Mouse (Mus musculus): ENCODE measurements around the gene Tssk1. TPM values are rescaled to one million over a fixed set of nuclear protein-coding genes. Genes with fewer than 3 reads are reported as not detected.

The Tssk1 gene
- polyA plus RNA-seq (2012; rRNA removed) = not detected in 2 replicates
- polyA plus RNA-seq (2014; fragmentation: Nextera tagmentation; extraction: Ambion mirVana) = not detected in 2 replicates

DNA sequence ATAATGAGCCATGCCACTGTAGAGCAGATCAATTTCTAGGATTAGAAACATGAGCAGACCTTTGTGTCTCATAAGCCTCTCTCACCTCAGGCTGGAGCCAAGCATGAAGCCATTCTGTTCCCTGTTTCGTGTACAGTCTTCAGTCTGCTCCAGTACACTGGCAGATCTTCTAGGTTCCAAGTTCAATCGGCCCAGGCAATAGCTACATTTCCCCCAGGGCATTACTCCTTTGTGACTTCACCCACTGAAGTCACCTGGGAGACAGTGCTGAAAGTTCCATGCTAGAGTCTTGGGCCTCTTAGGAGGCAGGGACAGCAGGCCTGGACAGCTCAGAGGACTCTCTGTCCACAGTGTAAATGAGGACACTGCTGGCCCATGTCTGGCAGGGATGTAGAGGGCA lies at the start of gene Tssk1:
Tssk1 (plus strand) TSS at position 301 of the 400 bp plus-strand sequence.
- ATAC-seq (ENCODE audit: insufficient read depth) = no peak
- WGBS (ENCODE audit: insufficient replicate concordance) = 65% methylated on average over 2 of the region's 2 CpGs

DNA sequence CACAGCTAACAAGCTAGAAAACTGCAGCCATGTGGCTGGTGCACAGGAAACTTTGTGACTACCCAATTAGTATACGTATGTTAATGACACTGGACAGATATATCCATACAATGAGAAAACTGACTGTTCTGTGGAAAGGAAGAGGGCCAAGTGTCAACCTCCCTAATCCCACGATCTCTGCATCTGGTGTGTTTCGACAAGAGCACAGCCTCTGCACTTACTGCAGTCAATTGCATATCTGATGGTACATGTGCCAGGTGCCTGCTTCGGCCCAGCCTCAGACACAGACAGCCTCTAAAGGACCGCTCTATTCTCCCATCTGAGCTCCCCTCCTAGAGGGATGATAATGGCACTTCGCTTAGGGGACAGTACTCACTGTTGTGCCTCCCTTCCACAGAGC lies 45.6 kb upstream of the Tssk1 start:
- Histone ChIP-seq H3K4me3 (ENCODE audit: insufficient read depth in 1 of 2, low read depth in 2 of 2, low read length in 2 of 2) (no peak overlapping the region), H3K27ac (no peak overlapping the region), H3K4me1 (replicated peaks; ENCODE audit: control insufficient read depth in 2 of 2, insufficient read depth in 2 of 2, low read length in 1 of 2) (no peaks in the 10 kb centered on the region), H3K9ac (replicated peaks) (no peak overlapping the region), H3K9me3 (ENCODE audit: control insufficient read depth, low read length) (no peaks in the 10 kb centered on the region), H3K36me3 (replicated peaks; ENCODE audit: control insufficient read depth, insufficient read depth, low read depth) (peaks cover 28% of the 10 kb centered on the region), H3K4me2 (ENCODE audit: low read depth) (no peak overlapping the region), H3K27me3 (ENCODE audit: control insufficient read depth, insufficient read depth, low read length) (no peaks in the 10 kb centered on the region)
- 81% methylated on average over 6 of the region's 6 CpGs for WGBS (ENCODE audit: insufficient replicate concordance)
- DNase-seq (ENCODE audit: low read depth in 3 of 3, low spot score in 3 of 3) (no peak), ATAC-seq (ENCODE audit: insufficient read depth) (no peak)
- TF ChIP-seq CTCF (IDR thresholded peaks at IDR 0.05; ENCODE audit: low read depth) (no peak), EP300 (IDR thresholded peaks at IDR 0.05; ENCODE audit: low read depth) (no peak)

More for the DNA sequence above, at the start of gene Tssk1:
- TF ChIP-seq CTCF (IDR thresholded peaks at IDR 0.05; ENCODE audit: low read depth) (no peak), EP300 (IDR thresholded peaks at IDR 0.05; ENCODE audit: low read depth) (no peak)
- DNase-seq (ENCODE audit: low read depth in 3 of 3, low spot score in 3 of 3) = no peak
- Histone ChIP-seq H3K36me3 (replicated peaks; ENCODE audit: control insufficient read depth, insufficient read depth, low read depth) (no peaks in the 10 kb centered on the region), H3K9ac (replicated peaks) (no peak within 1 kb of the TSS), H3K4me1 (replicated peaks; ENCODE audit: control insufficient read depth in 2 of 2, insufficient read depth in 2 of 2, low read length in 1 of 2) (peaks cover 7 to 18% of the 10 kb centered on the region in 2 experiments), H3K9me3 (ENCODE audit: control insufficient read depth, low read length) (no peaks in the 10 kb centered on the region), H3K4me2 (ENCODE audit: low read depth) (no peak within 1 kb of the TSS), H3K27me3 (ENCODE audit: control insufficient read depth, insufficient read depth, low read length) (no peaks in the 10 kb centered on the region), H3K27ac (no peak within 1 kb of the TSS), H3K4me3 (ENCODE audit: insufficient read depth in 1 of 2, low read depth in 2 of 2, low read length in 2 of 2) (no peak within 1 kb of the TSS)

DNA sequence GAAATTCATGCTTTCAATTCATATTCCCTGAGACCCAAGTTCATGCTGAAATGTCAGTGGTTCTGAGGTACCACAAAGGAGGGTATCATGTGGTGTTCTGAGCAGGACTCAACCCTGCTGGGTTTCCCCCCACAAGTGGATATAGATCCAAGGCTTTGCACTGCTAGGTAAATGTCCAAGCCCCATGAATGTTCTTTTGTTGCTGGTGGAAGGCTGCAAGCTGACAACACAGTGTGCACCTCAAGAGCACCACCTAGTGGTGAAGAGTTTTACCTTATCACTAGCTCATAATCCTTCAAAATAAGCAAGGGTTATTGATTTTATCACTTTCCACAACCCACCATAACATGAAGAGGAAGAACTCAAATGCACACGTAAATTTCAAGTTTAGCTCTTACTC lies 45.1 kb upstream of the Tssk1 start:
- ATAC-seq (ENCODE audit: insufficient read depth) (no peak), DNase-seq (ENCODE audit: low read depth in 3 of 3, low spot score in 3 of 3) (peak in 2 of 3 experiments; percentile 26 to 29)
- H3K27ac ChIP-seq = no peak overlapping the region
- H3K4me1 ChIP-seq (replicated peaks; ENCODE audit: control insufficient read depth in 2 of 2, insufficient read depth in 2 of 2, low read length in 1 of 2) = no peaks in the 10 kb centered on the region
- H3K4me2 ChIP-seq (ENCODE audit: low read depth) = no peak overlapping the region
- no peaks in the 10 kb centered on the region for H3K9me3 ChIP-seq (ENCODE audit: control insufficient read depth, low read length)
- H3K27me3 ChIP-seq (ENCODE audit: control insufficient read depth, insufficient read depth, low read length) = no peaks in the 10 kb centered on the region
- no peak overlapping the region for H3K9ac ChIP-seq (replicated peaks)
- 37% methylated on average over 1 of the region's 1 CpGs for WGBS (ENCODE audit: insufficient replicate concordance)
- H3K4me3 ChIP-seq (ENCODE audit: insufficient read depth in 1 of 2, low read depth in 2 of 2, low read length in 2 of 2) = no peak overlapping the region
- H3K36me3 ChIP-seq (replicated peaks; ENCODE audit: control insufficient read depth, insufficient read depth, low read depth) = peaks cover 25% of the 10 kb centered on the region
- TF ChIP-seq EP300 (IDR thresholded peaks at IDR 0.05; ENCODE audit: low read depth) = no peak
- peak; percentile 79 for TF ChIP-seq CTCF (IDR thresholded peaks at IDR 0.05; ENCODE audit: low read depth)

DNA sequence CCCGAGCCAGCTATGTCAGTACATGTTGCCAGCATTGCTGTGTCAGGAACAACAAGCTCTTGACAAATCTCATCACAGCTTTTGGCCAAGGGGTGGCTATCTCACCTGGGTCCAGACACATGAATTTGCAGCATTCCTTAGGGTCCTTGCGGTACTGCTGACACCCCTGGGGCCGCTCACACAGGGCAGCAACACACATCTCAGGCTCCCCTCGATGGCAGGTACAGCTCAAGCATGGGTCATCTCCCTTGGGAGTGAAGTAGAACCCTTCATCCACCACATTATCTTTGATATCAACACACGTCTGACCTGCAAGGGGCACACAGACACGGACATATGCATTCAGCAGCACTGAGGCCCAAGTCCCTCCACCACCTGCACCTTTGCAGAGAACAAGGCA lies 44.5 kb upstream of the Tssk1 start:
- peaks cover 25% of the 10 kb centered on the region for H3K36me3 ChIP-seq (replicated peaks; ENCODE audit: control insufficient read depth, insufficient read depth, low read depth)
- TF ChIP-seq CTCF (IDR thresholded peaks at IDR 0.05; ENCODE audit: low read depth) (no peak), EP300 (IDR thresholded peaks at IDR 0.05; ENCODE audit: low read depth) (no peak)
- ATAC-seq (ENCODE audit: insufficient read depth) = no peak
- no peak overlapping the region for H3K4me3 ChIP-seq (ENCODE audit: insufficient read depth in 1 of 2, low read depth in 2 of 2, low read length in 2 of 2)
- no peaks in the 10 kb centered on the region for H3K27me3 ChIP-seq (ENCODE audit: control insufficient read depth, insufficient read depth, low read length)
- no peaks in the 10 kb centered on the region for H3K9me3 ChIP-seq (ENCODE audit: control insufficient read depth, low read length)
- no peaks in the 10 kb centered on the region for H3K4me1 ChIP-seq (replicated peaks; ENCODE audit: control insufficient read depth in 2 of 2, insufficient read depth in 2 of 2, low read length in 1 of 2)
- no peak overlapping the region for H3K9ac ChIP-seq (replicated peaks)
- no peak overlapping the region for H3K27ac ChIP-seq
- WGBS (ENCODE audit: insufficient replicate concordance) = 78% methylated on average over 6 of the region's 6 CpGs
- H3K4me2 ChIP-seq (ENCODE audit: low read depth) = no peak overlapping the region
- no peak for DNase-seq (ENCODE audit: low read depth in 3 of 3, low spot score in 3 of 3)

DNA sequence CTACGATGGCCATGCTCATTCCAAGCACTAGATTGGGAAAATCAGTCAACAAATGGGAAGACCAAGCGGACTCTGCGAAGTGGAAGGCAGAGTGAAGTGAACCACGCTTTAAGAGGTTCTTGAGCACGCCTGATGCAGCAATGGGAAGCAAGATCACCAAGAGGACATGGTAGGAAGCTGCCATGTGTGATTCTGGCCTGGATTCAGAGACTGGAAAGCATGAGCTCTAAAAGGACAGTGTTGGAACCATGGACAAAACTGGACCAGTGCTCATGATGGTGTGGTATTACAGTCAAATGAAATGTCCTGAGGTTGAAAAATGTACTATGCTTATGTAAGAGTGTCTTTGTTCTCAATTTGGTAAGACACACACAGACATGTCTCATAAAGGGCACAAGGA lies 42.7 kb upstream of the Tssk1 start:
- H3K4me2 ChIP-seq (ENCODE audit: low read depth) = no peak overlapping the region
- H3K27ac ChIP-seq = no peak overlapping the region
- 81% methylated on average over 5 of the region's 5 CpGs for WGBS (ENCODE audit: insufficient replicate concordance)
- H3K9ac ChIP-seq (replicated peaks) = no peak overlapping the region
- DNase-seq (ENCODE audit: low read depth in 3 of 3, low spot score in 3 of 3) (no peak), ATAC-seq (ENCODE audit: insufficient read depth) (no peak)
- H3K4me1 ChIP-seq (replicated peaks; ENCODE audit: control insufficient read depth in 2 of 2, insufficient read depth in 2 of 2, low read length in 1 of 2) = no peaks in the 10 kb centered on the region
- peaks cover 25% of the 10 kb centered on the region for H3K36me3 ChIP-seq (replicated peaks; ENCODE audit: control insufficient read depth, insufficient read depth, low read depth)
- H3K9me3 ChIP-seq (ENCODE audit: control insufficient read depth, low read length) = no peaks in the 10 kb centered on the region
- H3K27me3 ChIP-seq (ENCODE audit: control insufficient read depth, insufficient read depth, low read length) = no peaks in the 10 kb centered on the region
- H3K4me3 ChIP-seq (ENCODE audit: insufficient read depth in 1 of 2, low read depth in 2 of 2, low read length in 2 of 2) = no peak overlapping the region
- TF ChIP-seq EP300 (IDR thresholded peaks at IDR 0.05; ENCODE audit: low read depth) = no peak
- TF ChIP-seq CTCF (IDR thresholded peaks at IDR 0.05; ENCODE audit: low read depth) = no peak
